Mouse (Mus musculus): ENCODE data around the gene Unc93a2.
"Not testable (repeated sequence)": the region's sequence is repeated elsewhere in the genome, so short reads cannot be mapped to it uniquely, and the experiment has no call there.

DNA sequence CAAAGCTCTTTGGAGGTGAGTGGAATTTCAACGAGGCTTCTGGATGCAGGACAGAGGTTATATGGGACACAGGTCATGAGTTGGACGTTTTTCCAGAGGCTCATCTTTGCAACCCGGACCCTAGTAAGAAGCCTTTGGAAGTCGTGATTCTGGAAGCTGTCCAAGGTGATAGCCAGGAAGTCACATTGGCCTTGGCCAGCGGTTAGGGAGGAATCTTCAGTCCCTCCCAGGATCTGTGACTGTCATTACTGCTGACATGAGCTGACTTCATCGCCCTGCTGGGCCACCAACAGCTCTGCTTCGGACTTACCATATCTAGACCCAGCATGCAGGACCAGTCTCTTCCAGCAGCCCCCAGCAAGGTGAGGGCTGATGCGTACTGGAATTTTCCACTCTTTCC is 28.1 kb upstream of the Unc93a2 start:
- not testable (repeated sequence) for TF ChIP-seq CTCF (IDR thresholded peaks at IDR 0.05); POLR2A (IDR thresholded peaks at IDR 0.05; ENCODE audit: insufficient read depth, low read depth, low read length); EP300 (IDR thresholded peaks at IDR 0.05; ENCODE audit: insufficient read depth, low read depth, low read length)

Measured in heart, adult 2 months (tissue).